ENCODE assay signal across 13 mouse cellular contexts in genomic region chr7:102018590-102018989, GRCm38 (mm10). TPM values are rescaled to one million over a fixed set of nuclear protein-coding genes. Genes with fewer than 3 reads are reported as not detected.
DNase-seq lines count a peak whose midpoint lies in the region; ATAC-seq and TF ChIP-seq lines count a peak whose summit lies in the region.
"Had no signal": no experiment of that assay in that cellular context is flagged by ENCODE, and none has a peak within 500 bp of the region (broad histone marks: within the 10 kb centered on the region; RNA-seq: fewer than 3 reads in every experiment).

TSS of gene Il18bp (minus strand) at chr7:102018690.

- peaks cover 98% of the 10 kb centered on the region for H3K36me3 ChIP-seq in kidney, embryonic 15.5 days
- H3K36me3 ChIP-seq in spleen, adult 2 months (ENCODE audit: control insufficient read depth, insufficient read depth, low read length): peaks cover 21% of the 10 kb centered on the region
- peaks cover 37% of the 10 kb centered on the region for H3K36me3 ChIP-seq in stomach, postnatal 0 days (ENCODE audit: control insufficient read depth, insufficient read depth, low read length)

- no peak for TF ChIP-seq CTCF in spleen, adult 2 months (IDR thresholded peaks at IDR 0.05; ENCODE audit: extremely low read depth, insufficient read depth, insufficient read length, insufficient replicate concordance)
- TF ChIP-seq CTCF in stomach, postnatal 0 days (IDR thresholded peaks at IDR 0.05; ENCODE audit: low read depth): no peak

- 84% methylated on average over 3 of the region's 3 CpGs for WGBS in kidney, embryonic 15.5 days
- WGBS in spleen, adult 2 months: 89% methylated on average over 3 of the region's 3 CpGs
- 88% methylated on average over 3 of the region's 3 CpGs for WGBS in stomach, postnatal 0 days

- H3K4me1 ChIP-seq in kidney, embryonic 15.5 days: no peaks in the 10 kb centered on the region
- no peaks in the 10 kb centered on the region for H3K4me1 ChIP-seq in spleen, adult 2 months (ENCODE audit: control insufficient read depth, insufficient read depth, insufficient read length)
- no peaks in the 10 kb centered on the region for H3K4me1 ChIP-seq in stomach, postnatal 0 days (replicated peaks; ENCODE audit: control insufficient read depth, insufficient read depth)
- H3K4me1 ChIP-seq: embryonic facial prominence, embryonic 12.5 days; heart, embryonic 10.5 days; midbrain, embryonic 13.5 days had no signal

- TF ChIP-seq EP300 in stomach, postnatal 0 days (optimal IDR thresholded peaks at IDR 0.05): no peak

- no peaks in the 10 kb centered on the region for H3K27me3 ChIP-seq in kidney, embryonic 15.5 days
- H3K27me3 ChIP-seq in spleen, adult 2 months (ENCODE audit: control insufficient read depth, insufficient read depth, low read length): no peaks in the 10 kb centered on the region
- H3K27me3 ChIP-seq in stomach, postnatal 0 days (ENCODE audit: control insufficient read depth, insufficient read depth, low read length): no peaks in the 10 kb centered on the region
- H3K27me3 ChIP-seq: embryonic facial prominence, embryonic 12.5 days; midbrain, embryonic 13.5 days had no signal

- peak within 1 kb of the TSS; percentile 3; the same call in 1 of the 2 replicates for H3K27ac ChIP-seq in kidney, embryonic 15.5 days
- H3K27ac ChIP-seq in spleen, adult 2 months (ENCODE audit: insufficient read depth, low read length): peak within 1 kb of the TSS; percentile 16
- peak within 1 kb of the TSS; percentile 8; the same call in 1 of the 2 replicates for H3K27ac ChIP-seq in stomach, postnatal 0 days (replicated peaks)
- H3K27ac ChIP-seq: embryonic facial prominence, embryonic 12.5 days; heart, embryonic 10.5 days; midbrain, embryonic 13.5 days had no signal

- TF ChIP-seq POLR2A in spleen, adult 2 months (IDR thresholded peaks at IDR 0.05; ENCODE audit: low read depth, low read length): no peak

- H3K4me3 ChIP-seq in kidney, embryonic 15.5 days (replicated peaks): no peak within 1 kb of the TSS
- H3K4me3 ChIP-seq in spleen, adult 2 months (ENCODE audit: extremely low read depth, insufficient read depth, insufficient read length): peak within 1 kb of the TSS; percentile 16; the same call in 1 of the 2 replicates
- 0 out of 2 replicates have a peak within 1 kb of the TSS, but pooled peaks have one; percentile 4 for H3K4me3 ChIP-seq in stomach, postnatal 0 days (ENCODE audit: low read depth, low read length)
- H3K4me3 ChIP-seq: embryonic facial prominence, embryonic 12.5 days; heart, embryonic 10.5 days; midbrain, embryonic 13.5 days had no signal

- ATAC-seq in kidney, embryonic 15.5 days (replicated peaks; ENCODE audit: low FRiP score): no peak
- ATAC-seq in stomach, postnatal 0 days (ENCODE audit: low FRiP score, low TSS enrichment): no peak
- ATAC-seq: forebrain, embryonic 16.5 days; midbrain, embryonic 13.5 days had no signal

- no peaks in the 10 kb centered on the region for H3K9me3 ChIP-seq in kidney, embryonic 15.5 days (replicated peaks)
- no peaks in the 10 kb centered on the region for H3K9me3 ChIP-seq in stomach, postnatal 0 days (ENCODE audit: control insufficient read depth, low read length)
- H3K9me3 ChIP-seq: embryonic facial prominence, embryonic 12.5 days; heart, embryonic 10.5 days; midbrain, embryonic 13.5 days had no signal

- H3K9ac ChIP-seq in kidney, embryonic 15.5 days: no peak within 1 kb of the TSS
- no peak within 1 kb of the TSS for H3K9ac ChIP-seq in stomach, postnatal 0 days (ENCODE audit: low read length)
- H3K9ac ChIP-seq: embryonic facial prominence, embryonic 12.5 days; midbrain, embryonic 13.5 days had no signal

- no peak within 1 kb of the TSS for H3K4me2 ChIP-seq in kidney, embryonic 15.5 days
- H3K4me2 ChIP-seq in stomach, postnatal 0 days (replicated peaks; ENCODE audit: low read depth): peak within 1 kb of the TSS; percentile 34
- H3K4me2 ChIP-seq: embryonic facial prominence, embryonic 12.5 days; midbrain, embryonic 13.5 days had no signal

- DNase-seq in adrenal gland, postnatal 4 days (ENCODE audit: low spot score in 2 of 2): no peak
- DNase-seq in adrenal gland, postnatal 36 days: no peak
- no peak for DNase-seq in kidney, adult 11 months
- DNase-seq in spleen, adult 2 months (ENCODE audit: low read depth in 1 of 2, low spot score in 2 of 2): no peak
- DNase-seq in spleen, postnatal 4 days (ENCODE audit: low spot score in 2 of 2): no peak
- no peak for DNase-seq in stomach, postnatal 0 days (ENCODE audit: low spot score)
- DNase-seq in left cerebral cortex, adult 8-10 months (ENCODE audit: low spot score in 2 of 2): no peak
- DNase-seq: thymus, postnatal 25 days had no signal

RNA-seq across cellular contexts. Expression of gene Il18bp, which starts in this region (rescaled TPM):
- total RNA-seq in adrenal gland, postnatal 4 days (2021): 10 to 100 TPM; 11.5 to 11.6 TPM
- total RNA-seq in adrenal gland, postnatal 36 days (2021): 1 to 10 TPM; 7.6 to 9.6 TPM
- 2.5 and 3.0 TPM in 2 replicates for polyA plus RNA-seq in kidney, embryonic 15.5 days (2015; fragmentation: Nextera tagmentation; extraction: Ambion mirVana)
- polyA plus RNA-seq in spleen, adult 2 months (2012; rRNA removed): 24.5 and 27.4 TPM in 2 replicates
- polyA plus RNA-seq in stomach, postnatal 0 days (2015; fragmentation: Nextera tagmentation; extraction: Ambion mirVana): 0.99 and 1.2 TPM in 2 replicates
- 1 to 10 TPM; 6.6 to 8.1 (median 7.8) TPM for total RNA-seq in left cerebral cortex, adult 8-10 months (2022)
